Mouse (Mus musculus) induced T-regulatory cell, adult 2 months (primary cell): ENCODE data around the gene Dmgdh.

Source experiments
- DNase-seq: peaks from one replicate; pipeline ENCODE4 v3.0.0-alpha.2; 2012; ENCODE audit warnings: low read depth

Gene Dmgdh

GRCm38 (mm10) chr13:93710325-93710724 lies 36.1 kb downstream of the Dmgdh start:
- DNase-seq = no peak

- DNase-seq = no peak
Observed at GRCm38 (mm10) chr13:93711226-93711625, 37.0 kb downstream of the Dmgdh start.

GRCm38 (mm10) chr13:93712362-93712761 lies 38.1 kb downstream of the Dmgdh start:
- DNase-seq = no peak

- DNase-seq = no peak
Observed at GRCm38 (mm10) chr13:93713826-93714225, 39.6 kb downstream of the Dmgdh start.

DNA sequence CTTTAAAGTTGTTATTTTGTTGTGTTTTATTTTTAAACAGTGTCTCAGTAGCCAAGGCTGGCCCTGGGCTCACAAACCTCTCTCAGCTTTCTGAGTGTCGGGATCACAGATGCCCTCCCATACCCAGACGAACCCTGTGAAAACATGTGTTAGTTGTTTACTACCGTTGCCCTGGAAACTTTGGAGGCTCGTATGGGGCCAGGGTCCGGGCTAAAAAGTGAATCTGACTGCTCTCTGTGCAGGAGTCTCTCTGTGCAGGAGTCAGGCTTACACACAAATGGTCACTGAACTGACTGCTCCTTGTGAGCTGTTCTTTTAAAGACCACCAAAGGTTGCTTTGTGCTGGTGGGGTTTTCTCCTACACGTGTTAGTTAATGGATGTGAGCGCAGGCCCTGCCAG lies 42.9 kb downstream of the Dmgdh start:
- no peak for DNase-seq

DNA sequence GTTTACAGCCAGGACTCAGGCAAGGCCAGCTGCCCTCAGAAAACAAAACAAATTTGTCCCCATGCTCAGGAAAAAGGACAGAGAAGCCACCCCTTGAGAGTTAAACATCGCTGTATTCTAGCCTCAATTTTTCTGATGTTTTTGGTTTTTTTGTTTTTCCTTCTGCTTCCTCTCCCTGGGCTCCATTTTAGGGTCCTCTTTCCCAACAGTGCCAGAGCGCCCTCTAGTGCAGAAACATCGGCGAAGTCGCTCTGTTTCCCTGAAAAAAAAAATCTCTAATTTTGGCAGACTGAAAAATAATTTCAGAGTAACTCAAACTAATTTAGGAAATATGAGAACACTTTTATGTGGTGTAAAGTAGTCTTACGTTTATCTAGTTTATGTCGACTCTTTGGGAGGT lies 44.7 kb downstream of the Dmgdh start:
- peak; percentile 53 for DNase-seq

- no peak for DNase-seq
Observed at GRCm38 (mm10) chr13:93721916-93722315, 47.7 kb downstream of the Dmgdh start.

- no peak for DNase-seq
Observed at GRCm38 (mm10) chr13:93723455-93723854, 49.2 kb downstream of the Dmgdh start.

DNA sequence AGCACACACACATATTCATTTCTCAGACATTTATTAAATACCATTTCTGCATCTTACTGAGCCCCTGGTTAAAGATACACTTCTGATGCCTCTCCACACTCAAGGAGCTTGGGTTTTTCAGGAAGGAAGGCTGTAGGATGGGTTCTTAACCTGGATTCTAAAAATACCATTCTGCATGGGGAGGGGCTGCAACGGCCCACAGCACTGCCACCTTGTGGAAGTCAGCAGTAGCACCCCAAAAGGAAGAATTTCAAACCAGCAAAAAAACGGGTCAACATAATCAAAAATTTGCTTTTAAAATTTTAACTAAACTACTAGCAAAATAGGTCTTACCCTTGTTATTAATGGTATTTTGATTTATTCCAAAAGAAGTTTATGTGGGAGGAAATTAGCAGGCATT lies 50.0 kb downstream of the Dmgdh start:
- DNase-seq = peak; percentile 39

DNA sequence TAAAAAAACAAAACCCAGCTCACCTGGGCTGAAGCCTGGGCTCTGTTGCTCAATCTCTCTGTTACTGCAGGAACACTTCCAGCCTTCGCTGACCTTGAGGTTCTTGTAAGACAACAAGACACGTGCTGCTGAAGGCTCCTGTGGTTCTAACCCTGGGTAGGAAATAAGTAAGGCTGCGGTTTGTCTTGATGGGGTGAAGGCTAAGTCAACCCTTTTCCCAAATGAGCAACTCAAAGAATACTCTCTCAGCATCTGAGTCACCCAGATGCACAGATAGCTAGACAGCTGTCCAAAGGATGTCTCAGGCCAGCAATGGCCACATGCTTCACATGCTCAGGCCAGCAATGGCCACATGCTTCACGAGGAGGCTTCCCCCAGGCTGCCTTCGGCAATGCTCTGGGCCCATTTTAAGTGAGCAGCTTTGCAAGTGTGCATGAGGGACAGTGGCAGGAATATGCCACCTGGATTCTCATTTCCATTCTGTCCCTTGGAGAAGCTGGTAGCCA lies 61.0 kb downstream of the Dmgdh start:
- DNase-seq = no peak

DNA sequence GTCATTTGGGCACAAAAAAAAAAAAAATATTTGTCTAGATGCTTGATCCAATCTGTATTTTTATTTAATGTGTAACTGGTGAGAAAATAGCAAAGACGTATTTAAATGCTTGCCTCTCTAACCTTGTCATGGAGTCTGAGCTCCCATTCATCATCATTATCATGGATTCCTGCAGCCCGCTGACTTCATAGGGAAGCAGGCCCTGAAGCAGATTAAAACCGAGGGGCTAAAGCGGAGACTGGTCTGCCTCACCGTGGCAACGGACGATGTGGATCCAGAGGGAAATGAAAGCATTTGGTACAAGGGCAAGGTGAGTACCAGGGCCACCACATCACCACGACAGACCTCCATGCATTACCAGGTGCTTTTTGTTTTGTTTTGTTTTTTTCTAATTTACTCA lies 69.9 kb downstream of the Dmgdh start:
- no peak for DNase-seq

DNA sequence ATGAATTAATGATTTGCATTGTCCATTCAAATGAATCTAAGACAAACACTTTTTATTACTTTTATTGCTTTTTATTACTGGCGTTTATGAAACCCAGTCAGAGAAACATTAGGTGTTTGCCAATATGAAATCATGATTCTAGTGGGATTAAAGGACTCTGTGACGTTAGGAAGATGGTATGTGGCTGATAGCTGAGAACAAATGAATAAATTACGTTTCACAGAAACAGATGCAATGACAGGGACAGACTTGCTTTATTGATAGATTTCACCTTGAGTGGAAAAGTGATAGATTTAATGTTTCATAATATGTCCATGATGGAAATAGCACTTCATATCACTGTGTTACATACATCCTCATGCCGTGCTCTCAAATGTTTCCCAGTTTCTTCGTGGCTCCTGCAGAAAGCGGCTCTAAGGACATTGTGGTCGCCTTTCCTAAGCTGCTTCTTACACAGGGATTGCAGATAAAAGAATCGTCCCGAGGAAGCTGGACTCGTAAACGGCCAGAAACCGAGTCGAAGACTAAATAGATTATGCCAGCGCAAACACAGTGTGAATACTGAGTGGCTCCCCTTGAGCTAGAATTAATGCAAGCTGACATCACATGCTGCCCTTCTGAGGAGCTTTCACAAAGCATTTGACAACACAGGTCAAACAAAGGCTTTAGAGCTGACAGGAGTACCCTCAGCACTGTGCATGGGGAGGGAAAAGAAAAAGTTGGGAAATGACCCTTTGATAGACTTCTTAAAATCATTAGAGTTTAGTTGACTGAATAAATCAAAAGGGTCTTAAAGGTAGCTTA lies 78.6 kb downstream of the Dmgdh start:
- DNase-seq = no peak

DNA sequence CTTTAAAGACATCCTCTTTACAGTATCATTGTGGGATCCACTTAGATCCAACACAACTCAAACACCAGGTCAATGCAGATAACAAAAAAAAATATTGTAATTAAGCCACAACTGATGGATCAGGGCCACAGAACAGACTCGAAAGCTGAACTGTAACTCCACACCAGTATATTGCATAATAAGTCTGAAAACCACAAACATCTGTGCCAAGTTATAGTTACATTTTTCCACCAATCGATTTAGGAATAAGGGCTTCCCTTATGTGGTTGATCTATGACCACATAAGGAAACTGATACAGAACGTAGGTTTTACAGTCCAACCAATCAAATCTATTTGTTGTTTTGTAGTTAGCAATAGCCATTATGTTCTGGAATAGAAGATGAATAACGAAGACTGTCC lies 80.9 kb downstream of the Dmgdh start:
- no peak for DNase-seq

DNA sequence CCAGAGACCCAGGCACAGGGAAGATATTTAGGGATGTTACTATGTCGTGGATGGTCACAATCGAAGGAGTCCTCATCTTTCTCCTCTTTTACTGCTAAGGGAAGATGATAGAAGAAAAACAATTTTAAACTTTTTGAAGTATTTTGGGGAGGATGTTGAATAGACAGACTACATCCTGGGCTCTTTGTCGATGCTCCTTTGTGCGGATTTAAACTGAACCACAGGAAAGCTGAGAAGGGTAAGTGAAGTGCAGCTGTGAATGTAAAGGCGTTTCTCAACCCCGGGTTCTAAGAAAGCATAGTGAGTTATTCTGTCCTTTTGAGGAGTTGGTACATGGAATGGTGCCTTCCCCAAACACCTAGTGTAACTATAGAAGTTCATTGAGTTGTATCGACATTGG lies 82.4 kb downstream of the Dmgdh start:
- DNase-seq = no peak

GRCm38 (mm10) chr13:93757514-93757913 lies 83.3 kb downstream of the Dmgdh start:
- DNase-seq = no peak

DNA sequence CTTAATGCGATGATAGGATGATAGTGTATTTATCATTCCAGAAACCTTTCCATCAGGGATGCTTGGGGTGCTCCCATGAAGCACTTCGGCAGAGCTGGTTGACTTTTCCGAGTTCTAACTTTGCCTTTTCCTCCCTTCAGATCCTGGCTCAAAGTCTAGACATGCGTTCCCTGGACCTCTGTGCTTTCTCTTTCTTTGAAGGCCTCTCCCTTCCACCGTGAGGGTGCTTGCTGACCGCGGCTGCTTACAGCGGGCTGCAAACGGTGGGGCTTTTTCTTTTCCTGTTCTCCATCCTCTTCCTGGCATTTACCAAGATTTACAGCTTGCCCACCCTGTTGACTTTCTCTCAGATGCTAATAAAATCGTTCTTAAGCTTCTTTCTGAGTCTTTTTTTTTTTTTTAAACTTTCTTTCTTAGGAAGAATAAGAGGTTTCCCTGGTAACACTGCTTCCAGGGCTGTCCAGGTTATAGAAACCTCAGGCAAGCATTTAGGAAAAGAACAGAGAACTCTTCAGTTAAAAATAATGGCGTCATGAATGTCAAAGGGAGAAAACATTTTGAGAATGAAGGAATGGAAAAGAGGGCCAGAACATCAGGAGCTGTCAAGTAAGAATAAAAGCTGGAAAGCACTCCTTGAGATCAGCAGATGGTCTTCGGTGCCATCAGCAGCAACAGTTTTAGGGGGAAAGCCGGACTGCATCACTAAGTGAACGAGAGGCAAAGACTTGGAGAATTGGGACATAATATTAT lies 84.1 kb downstream of the Dmgdh start:
- DNase-seq = no peak

DNA sequence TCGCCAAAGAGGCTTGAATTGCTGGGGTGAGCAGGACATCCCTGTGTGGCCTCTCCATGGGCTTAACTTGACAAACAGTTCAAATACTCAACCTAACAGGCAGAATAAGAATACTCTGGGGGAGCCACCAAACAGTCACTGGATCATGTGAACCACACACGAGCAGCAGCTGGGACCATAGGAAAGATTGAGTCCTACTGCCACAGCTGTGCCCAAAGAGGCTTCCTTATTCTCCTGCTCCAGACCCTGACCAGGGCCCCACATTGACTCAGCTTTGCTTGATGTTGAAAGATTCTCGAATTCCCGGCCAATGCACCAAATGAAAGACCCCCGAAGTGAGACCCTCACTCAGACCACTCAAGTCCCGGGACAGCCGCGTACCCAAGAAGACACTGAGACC lies 87.6 kb downstream of the Dmgdh start:
- DNase-seq = no peak

DNA sequence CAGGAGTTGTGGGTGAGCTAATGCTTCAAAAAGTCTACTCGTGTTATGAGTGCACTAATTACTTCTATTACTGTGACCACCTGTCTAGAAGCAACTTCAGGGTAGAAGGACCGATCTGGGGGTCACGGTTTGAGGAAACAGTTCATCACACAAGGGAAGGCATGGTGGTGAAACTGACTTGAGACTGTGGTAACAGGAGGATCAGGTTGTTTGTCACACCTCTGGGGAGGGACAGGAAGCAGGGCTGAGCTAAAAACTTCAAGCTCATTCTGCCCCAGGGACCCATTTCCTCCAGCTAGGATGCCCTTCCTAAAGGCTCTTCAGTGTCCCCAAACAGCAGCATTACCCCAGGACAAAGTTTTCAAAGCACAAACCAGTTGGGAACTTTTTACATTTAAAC lies 88.6 kb downstream of the Dmgdh start:
- peak; percentile 59 for DNase-seq

DNA sequence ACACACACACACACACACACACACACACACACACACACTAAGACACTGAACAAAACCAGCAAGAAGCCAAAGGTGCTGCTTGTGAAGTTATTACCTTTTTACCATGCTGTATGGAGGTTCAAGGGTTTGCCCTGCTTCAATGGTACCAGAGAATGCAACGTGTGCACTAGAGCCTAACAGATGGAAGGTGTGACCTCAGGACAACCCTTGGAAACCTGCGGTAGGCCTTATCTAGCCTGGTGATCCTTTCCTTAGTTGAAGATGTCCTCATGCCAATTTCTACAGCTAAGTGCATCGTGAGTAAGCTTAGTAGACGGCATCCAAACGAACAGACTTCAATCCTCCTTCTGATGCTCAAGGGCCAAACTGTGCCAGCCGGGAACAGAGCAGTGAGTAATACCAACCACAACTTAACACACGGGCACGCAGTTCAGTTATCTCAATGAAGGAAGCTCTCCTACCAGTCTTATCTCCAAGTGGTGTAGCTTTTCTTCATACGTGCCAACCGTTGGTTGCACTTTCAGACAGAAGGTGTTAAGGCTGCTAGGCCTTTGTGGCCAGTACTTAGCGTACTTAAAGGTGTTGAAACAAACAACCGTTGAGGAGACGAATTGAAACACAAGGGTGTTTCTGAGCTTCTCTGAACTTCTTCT lies 90.2 kb downstream of the Dmgdh start:
- peak; percentile 58 for DNase-seq

GRCm38 (mm10) chr13:93771031-93771587 lies 96.9 kb downstream of the Dmgdh start:
- peak; percentile 77 for DNase-seq

DNA sequence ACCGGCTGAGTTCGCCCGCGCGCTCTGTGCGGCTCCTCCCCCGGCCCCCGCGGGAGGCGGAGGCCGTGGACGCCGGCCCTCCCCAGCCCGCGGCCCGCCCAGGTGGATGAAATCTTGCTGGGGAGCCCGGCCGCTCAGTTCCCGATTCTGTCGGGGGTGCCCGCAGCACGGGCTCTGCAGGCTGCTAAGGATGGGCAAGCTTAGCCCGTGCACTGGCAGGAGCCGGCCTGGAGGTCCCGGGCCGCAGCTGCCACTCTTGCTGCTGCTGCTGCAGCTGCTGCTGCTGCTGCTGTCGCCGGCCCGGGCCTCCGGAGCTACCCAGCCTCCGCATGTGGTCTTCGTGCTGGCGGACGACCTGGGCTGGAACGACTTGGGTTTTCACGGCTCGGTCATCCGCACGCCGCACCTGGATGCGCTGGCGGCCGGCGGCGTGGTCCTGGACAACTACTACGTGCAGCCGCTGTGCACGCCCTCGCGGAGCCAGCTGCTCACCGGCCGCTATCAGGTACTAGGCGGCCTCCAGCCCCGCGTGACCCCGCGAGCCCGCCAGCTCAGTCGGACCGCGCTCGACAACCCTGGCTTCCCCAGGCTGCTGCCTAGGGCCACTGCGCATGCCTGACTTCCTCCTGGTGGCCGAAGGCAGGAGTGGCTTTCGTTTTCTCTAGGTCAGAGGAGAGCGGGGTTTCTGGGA lies 97.5 kb downstream of the Dmgdh start, which contains the start of gene Arsb:
Gene Arsb (plus strand): TSS at position 43 of the 691 bp plus-strand sequence.
- DNase-seq = peak; percentile 87

DNA sequence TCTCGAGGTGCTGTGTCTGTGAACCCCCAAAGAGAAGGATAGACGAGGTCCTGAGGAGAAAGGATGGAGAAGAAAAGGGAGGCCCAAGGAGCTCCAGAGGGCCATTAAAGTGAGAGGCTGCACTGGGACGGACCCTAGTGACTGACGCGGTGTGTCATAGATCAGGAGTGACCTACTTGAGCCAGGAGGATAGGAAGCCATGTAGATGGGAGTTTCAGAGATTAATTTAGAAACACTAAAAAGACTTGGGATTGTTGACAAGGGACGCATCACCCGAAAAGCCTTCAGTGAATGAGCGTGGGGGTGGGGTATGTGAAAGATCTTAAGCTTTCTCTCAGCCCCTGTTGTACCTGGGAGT lies 98.0 kb downstream of the Dmgdh start:
- no peak for DNase-seq
